Mouse (Mus musculus) testis, adult 2 months (tissue): ENCODE measurements around the gene Lhb. TPM values are rescaled to one million over a fixed set of nuclear protein-coding genes. Genes with fewer than 3 reads are reported as not detected.
A peak's percentile ranks its signal among the peaks of the same experiment; 100 is the strongest.

Source experiments
- H3K27ac ChIP-seq: fragments of 200-500 bp; 2 replicates; pipeline ENCODE4 v1.5.1; 2012; ENCODE audit warnings: low read depth, low read length; ENCODE audit not compliant: control insufficient read depth, insufficient read depth
- H3K27me3 ChIP-seq: fragments of 200-500 bp; 2 replicates; pipeline ENCODE4 v1.6.1; 2012; ENCODE audit warnings: mild to moderate bottlenecking, low read length, moderate library complexity; ENCODE audit not compliant: control insufficient read depth, insufficient read depth
- H3K36me3 ChIP-seq: fragments of 200-500 bp; 2 replicates; pipeline ENCODE4 v1.6.1; 2012; ENCODE audit warnings: mild to moderate bottlenecking, low read length; ENCODE audit not compliant: control insufficient read depth, insufficient read depth
- H3K4me1 ChIP-seq: fragments of 200-500 bp; 2 replicates; pipeline ENCODE4 v1.6.1; 2012; ENCODE audit warnings: low read length; ENCODE audit not compliant: control insufficient read depth, insufficient read depth
- H3K4me3 ChIP-seq: fragments of 200-500 bp; 2 replicates; pipeline ENCODE4 v1.5.1; 2012; ENCODE audit warnings: low read depth, mild to moderate bottlenecking, low read length, moderate library complexity, mixed read lengths; ENCODE audit not compliant: control insufficient read depth
- CTCF ChIP-seq: fragments of 200-500 bp; IDR thresholded peaks from 2 replicates; pipeline ENCODE4 v1.5.1; 2012; ENCODE audit warnings: low read depth, mild to moderate bottlenecking, inconsistent platforms, low read length, moderate library complexity; ENCODE audit not compliant: control insufficient read depth, insufficient read depth, insufficient replicate concordance
- POLR2A ChIP-seq: fragments of 200-500 bp; IDR thresholded peaks from 2 replicates; pipeline ENCODE4 v1.6.1; 2012; ENCODE audit warnings: low read depth, mild to moderate bottlenecking, inconsistent platforms, low read length, moderate library complexity; ENCODE audit not compliant: control insufficient read depth
- polyA plus RNA-seq: library from polyadenylated mRNA; depleted of rRNA; stranded (reverse); fragments of >200 nt; gene quantifications from 2 replicates; pipeline ENCODE4 v1.2.3, GENCODE M21; 2012

Gene Lhb
- polyA plus RNA-seq, 1 experiment, result 32.8 TPM

- no peak for TF ChIP-seq CTCF
- Histone ChIP-seq H3K4me1 (peaks cover 20% of the 10 kb centered on the region), H3K27ac (no peak overlapping the region), H3K27me3 (peaks cover under 1% of the 10 kb centered on the region; the same call in 1 of the 2 replicates), H3K4me3 (no peak overlapping the region), H3K36me3 (no peaks in the 10 kb centered on the region)
These were observed 12.3 kb upstream of the Lhb start for GRCm38 (mm10) chr7:45408351-45408750.

- peaks cover 6% of the 10 kb centered on the region for H3K27me3 ChIP-seq
- no peak overlapping the region for H3K27ac ChIP-seq
- no peak for TF ChIP-seq POLR2A
- TF ChIP-seq CTCF, result no peak
- H3K4me1 ChIP-seq, result peaks cover 26% of the 10 kb centered on the region
- no peak overlapping the region for H3K4me3 ChIP-seq
- H3K36me3 ChIP-seq, result no peaks in the 10 kb centered on the region
These were observed 11.7 kb upstream of the Lhb start for GRCm38 (mm10) chr7:45408949-45409348.

- H3K4me1 ChIP-seq, result peaks cover 33% of the 10 kb centered on the region
- TF ChIP-seq CTCF, result no peak
- no peak for TF ChIP-seq POLR2A
- H3K4me3 ChIP-seq, result no peak overlapping the region
- no peaks in the 10 kb centered on the region for H3K36me3 ChIP-seq
- peaks cover 8% of the 10 kb centered on the region for H3K27me3 ChIP-seq
- H3K27ac ChIP-seq, result no peak overlapping the region
These were observed 11.0 kb upstream of the Lhb start for GRCm38 (mm10) chr7:45409497-45410163.

- Histone ChIP-seq H3K27me3 (peaks cover 10% of the 10 kb centered on the region), H3K27ac (no peak overlapping the region), H3K4me3 (no peak overlapping the region), H3K4me1 (peaks cover 25% of the 10 kb centered on the region), H3K36me3 (no peaks in the 10 kb centered on the region)
- no peak for TF ChIP-seq POLR2A
- no peak for TF ChIP-seq CTCF
These were observed 8.2 kb upstream of the Lhb start for GRCm38 (mm10) chr7:45412421-45412820.

GRCm38 (mm10) chr7:45413113-45413863 is 7.3 kb upstream of the Lhb start, which contains the start of gene Ntf5:
Gene Ntf5, plus strand, starts transcription at chr7:45413695.
- TF ChIP-seq POLR2A (no peak), CTCF (no peak)
- Histone ChIP-seq H3K36me3 (no peaks in the 10 kb centered on the region), H3K4me3 (peak within 1 kb of the TSS; percentile 73), H3K4me1 (peaks cover 33% of the 10 kb centered on the region), H3K27me3 (peaks cover 10% of the 10 kb centered on the region), H3K27ac (no peak within 1 kb of the TSS)

GRCm38 (mm10) chr7:45413864-45414739 is 6.5 kb upstream of the Lhb start:
- Histone ChIP-seq H3K4me3 (peak overlapping the region; percentile 73), H3K27me3 (peaks cover 10% of the 10 kb centered on the region), H3K36me3 (no peaks in the 10 kb centered on the region), H3K27ac (no peak overlapping the region), H3K4me1 (peaks cover 38% of the 10 kb centered on the region)
- TF ChIP-seq CTCF, result no peak
- no peak for TF ChIP-seq POLR2A

GRCm38 (mm10) chr7:45414740-45415224 is 5.8 kb upstream of the Lhb start:
- no peak for TF ChIP-seq POLR2A
- TF ChIP-seq CTCF, result no peak
- Histone ChIP-seq H3K4me3 (peak overlapping the region; percentile 72), H3K4me1 (peaks cover 38% of the 10 kb centered on the region), H3K36me3 (no peaks in the 10 kb centered on the region), H3K27me3 (peaks cover 10% of the 10 kb centered on the region), H3K27ac (no peak overlapping the region)
